Mouse (Mus musculus): ENCODE measurements around the gene Slc24a3. TPM values are rescaled to one million over a fixed set of nuclear protein-coding genes. Genes with fewer than 3 reads are reported as not detected.
A peak's percentile ranks its signal among the peaks of the same experiment; 100 is the strongest.

The Slc24a3 gene
- polyA plus RNA-seq, 1 experiment from 2014 or later = 3.8 TPM

DNA sequence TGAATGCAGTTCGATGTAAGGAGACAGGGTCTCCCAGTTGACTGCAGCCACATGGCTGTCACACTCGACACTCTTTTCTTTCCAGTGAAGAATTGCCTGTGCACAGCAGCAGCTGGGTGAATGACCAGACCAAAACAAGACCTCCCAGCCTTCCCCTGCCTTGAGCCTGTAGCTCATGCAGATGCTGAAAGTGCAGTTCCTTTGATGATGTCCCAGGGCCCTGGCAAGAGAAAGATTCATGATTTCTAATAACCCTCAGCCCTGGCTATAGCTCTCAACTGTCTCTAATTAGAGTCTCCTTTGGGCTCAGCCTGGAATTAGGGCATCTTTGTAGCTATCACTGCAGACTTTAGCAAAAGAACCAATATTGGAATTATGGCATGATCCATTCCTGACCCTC, 312.1 kb downstream of the Slc24a3 start:
- Histone ChIP-seq H3K27me3 (ENCODE audit: control insufficient read depth, insufficient read depth, low read length) (no peaks in the 10 kb centered on the region), H3K27ac (replicated peaks in 1 of 2; ENCODE audit: control insufficient read depth in 1 of 2, insufficient read depth in 1 of 2, low read depth in 2 of 2, low read length in 2 of 2) (no peak overlapping the region), H3K4me1 (ENCODE audit: control insufficient read depth in 2 of 2, insufficient read depth in 2 of 2, low read length in 2 of 2) (no peaks in the 10 kb centered on the region), H3K4me2 (ENCODE audit: low read length) (no peak overlapping the region), H3K9ac (ENCODE audit: low read length) (no peak overlapping the region), H3K36me3 (ENCODE audit: control insufficient read depth, insufficient read depth, low read length) (no peaks in the 10 kb centered on the region), H3K9me3 (ENCODE audit: control insufficient read depth, low read length) (no peaks in the 10 kb centered on the region), H3K4me3 (ENCODE audit: control insufficient read depth in 1 of 2, insufficient read depth in 1 of 2, low read depth in 1 of 2, low read length in 2 of 2) (no peak overlapping the region)
- ATAC-seq (ENCODE audit: insufficient number of reproducible peaks, insufficient read depth, low FRiP score, low read depth) = no peak
- WGBS = 78% methylated on average over 2 of the region's 2 CpGs

DNA sequence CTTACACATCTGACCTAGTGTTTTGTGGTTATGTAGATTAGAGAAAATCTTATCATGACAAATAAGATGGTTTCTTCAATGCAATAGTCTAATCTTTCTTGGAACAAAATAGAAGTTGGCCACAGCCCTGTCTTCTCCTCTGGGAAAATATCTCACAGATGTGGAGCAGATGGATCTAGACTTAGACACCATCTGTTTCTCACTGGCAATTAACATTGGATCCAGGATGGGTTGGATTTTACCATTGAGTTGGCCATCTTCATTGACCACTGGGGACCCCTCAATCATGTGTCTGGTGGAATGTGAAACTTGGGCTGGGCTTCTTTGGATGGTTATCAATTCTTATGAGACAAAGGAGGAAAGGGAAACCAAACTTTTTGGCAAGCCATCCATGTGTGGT, 332.7 kb downstream of the Slc24a3 start:
- Histone ChIP-seq H3K4me2 (ENCODE audit: low read length) (no peak overlapping the region), H3K9me3 (ENCODE audit: control insufficient read depth, low read length) (no peaks in the 10 kb centered on the region), H3K36me3 (ENCODE audit: control insufficient read depth, insufficient read depth, low read length) (no peaks in the 10 kb centered on the region), H3K9ac (ENCODE audit: low read length) (no peak overlapping the region), H3K27me3 (ENCODE audit: control insufficient read depth, insufficient read depth, low read length) (no peaks in the 10 kb centered on the region), H3K4me3 (ENCODE audit: control insufficient read depth in 1 of 2, insufficient read depth in 1 of 2, low read depth in 1 of 2, low read length in 2 of 2) (no peak overlapping the region), H3K4me1 (ENCODE audit: control insufficient read depth in 2 of 2, insufficient read depth in 2 of 2, low read length in 2 of 2) (no peaks in the 10 kb centered on the region), H3K27ac (replicated peaks in 1 of 2; ENCODE audit: control insufficient read depth in 1 of 2, insufficient read depth in 1 of 2, low read depth in 2 of 2, low read length in 2 of 2) (no peak overlapping the region)
- no peak for ATAC-seq (ENCODE audit: insufficient number of reproducible peaks, insufficient read depth, low FRiP score, low read depth)

DNA sequence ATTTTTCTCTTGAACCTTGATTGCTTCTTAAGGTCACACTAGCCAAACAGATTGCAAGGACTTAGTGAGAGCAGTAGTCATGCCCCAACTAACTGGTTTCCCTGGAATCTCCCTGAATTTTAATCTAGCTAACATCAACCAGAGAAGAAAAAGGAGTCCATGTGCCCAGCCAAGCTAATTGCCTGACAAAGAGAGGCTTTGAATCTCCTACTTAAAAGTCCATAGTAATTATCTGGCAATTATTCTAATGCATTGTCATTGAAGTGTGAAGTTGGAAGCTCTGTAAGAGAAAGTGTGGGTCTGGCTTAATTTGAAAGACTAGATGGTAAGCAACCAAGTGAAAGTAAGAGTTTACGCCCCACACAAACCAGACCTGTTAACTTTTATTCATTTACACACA, 333.9 kb downstream of the Slc24a3 start:
- H3K9ac ChIP-seq (ENCODE audit: low read length) = no peak overlapping the region
- ATAC-seq (ENCODE audit: insufficient number of reproducible peaks, insufficient read depth, low FRiP score, low read depth) = no peak
- H3K36me3 ChIP-seq (ENCODE audit: control insufficient read depth, insufficient read depth, low read length) = no peaks in the 10 kb centered on the region
- H3K9me3 ChIP-seq (ENCODE audit: control insufficient read depth, low read length) = no peaks in the 10 kb centered on the region
- H3K27me3 ChIP-seq (ENCODE audit: control insufficient read depth, insufficient read depth, low read length) = no peaks in the 10 kb centered on the region
- H3K4me3 ChIP-seq (ENCODE audit: control insufficient read depth in 1 of 2, insufficient read depth in 1 of 2, low read depth in 1 of 2, low read length in 2 of 2) = no peak overlapping the region
- 92% methylated on average over 1 of the region's 1 CpGs for WGBS
- no peak overlapping the region for H3K27ac ChIP-seq (replicated peaks in 1 of 2; ENCODE audit: control insufficient read depth in 1 of 2, insufficient read depth in 1 of 2, low read depth in 2 of 2, low read length in 2 of 2)
- no peaks in the 10 kb centered on the region for H3K4me1 ChIP-seq (ENCODE audit: control insufficient read depth in 2 of 2, insufficient read depth in 2 of 2, low read length in 2 of 2)
- no peak overlapping the region for H3K4me2 ChIP-seq (ENCODE audit: low read length)

DNA sequence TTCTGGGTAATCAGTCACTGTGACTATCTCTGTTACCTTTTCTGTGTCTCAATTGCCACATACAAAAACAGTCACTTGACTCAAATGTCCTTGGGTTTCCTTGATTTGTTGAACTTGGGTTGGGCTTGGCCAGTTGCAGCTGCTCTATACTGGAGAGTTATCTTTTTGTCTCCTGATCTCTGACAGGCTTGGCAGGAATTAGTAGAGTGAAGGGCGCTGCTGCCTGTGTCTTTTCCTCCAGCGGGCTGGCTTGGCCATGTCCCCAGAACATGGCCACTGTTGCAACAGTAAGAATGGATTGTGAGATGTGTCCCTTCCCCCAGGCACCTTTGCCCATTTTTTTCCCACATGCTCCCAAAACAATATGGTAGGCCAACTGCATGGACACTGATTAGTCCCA, 340.1 kb downstream of the Slc24a3 start:
- H3K4me3 ChIP-seq (ENCODE audit: control insufficient read depth in 1 of 2, insufficient read depth in 1 of 2, low read depth in 1 of 2, low read length in 2 of 2) = no peak overlapping the region
- 54% methylated on average over 2 of the region's 2 CpGs for WGBS
- H3K4me2 ChIP-seq (ENCODE audit: low read length) = no peak overlapping the region
- no peaks in the 10 kb centered on the region for H3K9me3 ChIP-seq (ENCODE audit: control insufficient read depth, low read length)
- H3K36me3 ChIP-seq (ENCODE audit: control insufficient read depth, insufficient read depth, low read length) = no peaks in the 10 kb centered on the region
- H3K9ac ChIP-seq (ENCODE audit: low read length) = no peak overlapping the region
- no peak overlapping the region for H3K27ac ChIP-seq (replicated peaks in 1 of 2; ENCODE audit: control insufficient read depth in 1 of 2, insufficient read depth in 1 of 2, low read depth in 2 of 2, low read length in 2 of 2)
- H3K27me3 ChIP-seq (ENCODE audit: control insufficient read depth, insufficient read depth, low read length) = no peaks in the 10 kb centered on the region
- peaks cover 7 to 9% of the 10 kb centered on the region in 2 experiments; a peak in 3 of 4 replicates for H3K4me1 ChIP-seq (ENCODE audit: control insufficient read depth in 2 of 2, insufficient read depth in 2 of 2, low read length in 2 of 2)
- no peak for ATAC-seq (ENCODE audit: insufficient number of reproducible peaks, insufficient read depth, low FRiP score, low read depth)

DNA sequence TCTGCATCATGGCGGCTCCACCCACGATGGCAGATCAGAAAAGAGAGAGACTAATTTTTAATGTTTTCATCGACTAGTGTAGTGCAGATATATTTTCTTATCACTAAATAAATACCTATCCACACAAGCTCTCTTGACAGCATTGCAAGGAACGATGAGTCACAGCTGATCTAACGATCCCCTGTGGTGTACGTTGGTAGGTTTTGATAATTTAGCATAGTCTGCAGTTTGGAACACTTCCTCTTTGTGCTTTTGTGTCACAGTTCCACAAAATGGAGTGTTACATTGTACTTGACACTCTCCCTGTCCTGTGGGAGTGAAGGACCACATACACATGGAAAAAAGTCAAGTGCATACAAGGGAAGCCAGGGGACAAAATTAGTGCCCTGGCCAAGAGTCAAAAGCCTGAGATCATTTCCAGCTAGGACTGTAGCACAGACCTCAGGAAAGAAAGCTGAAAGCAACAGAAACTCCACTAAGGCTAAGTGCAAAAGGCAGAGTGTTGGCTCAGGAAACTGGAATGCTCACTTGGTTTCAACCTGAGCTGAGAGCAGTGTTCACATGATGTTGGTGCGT, 343.2 kb downstream of the Slc24a3 start:
- ATAC-seq (ENCODE audit: insufficient number of reproducible peaks, insufficient read depth, low FRiP score, low read depth) = no peak
- no peak overlapping the region for H3K9ac ChIP-seq (ENCODE audit: low read length)
- WGBS = 62% methylated on average over 7 of the region's 7 CpGs
- no peaks in the 10 kb centered on the region for H3K36me3 ChIP-seq (ENCODE audit: control insufficient read depth, insufficient read depth, low read length)
- no peak overlapping the region for H3K4me3 ChIP-seq (ENCODE audit: control insufficient read depth in 1 of 2, insufficient read depth in 1 of 2, low read depth in 1 of 2, low read length in 2 of 2)
- no peaks in the 10 kb centered on the region for H3K27me3 ChIP-seq (ENCODE audit: control insufficient read depth, insufficient read depth, low read length)
- no peaks in the 10 kb centered on the region for H3K9me3 ChIP-seq (ENCODE audit: control insufficient read depth, low read length)
- no peak overlapping the region for H3K4me2 ChIP-seq (ENCODE audit: low read length)
- peaks cover 7 to 9% of the 10 kb centered on the region in 2 experiments; a peak in 3 of 4 replicates for H3K4me1 ChIP-seq (ENCODE audit: control insufficient read depth in 2 of 2, insufficient read depth in 2 of 2, low read length in 2 of 2)
- H3K27ac ChIP-seq (replicated peaks in 1 of 2; ENCODE audit: control insufficient read depth in 1 of 2, insufficient read depth in 1 of 2, low read depth in 2 of 2, low read length in 2 of 2) = peak overlapping the region in 1 of 2 experiments; percentile 16; a peak in 2 of 4 replicates

DNA sequence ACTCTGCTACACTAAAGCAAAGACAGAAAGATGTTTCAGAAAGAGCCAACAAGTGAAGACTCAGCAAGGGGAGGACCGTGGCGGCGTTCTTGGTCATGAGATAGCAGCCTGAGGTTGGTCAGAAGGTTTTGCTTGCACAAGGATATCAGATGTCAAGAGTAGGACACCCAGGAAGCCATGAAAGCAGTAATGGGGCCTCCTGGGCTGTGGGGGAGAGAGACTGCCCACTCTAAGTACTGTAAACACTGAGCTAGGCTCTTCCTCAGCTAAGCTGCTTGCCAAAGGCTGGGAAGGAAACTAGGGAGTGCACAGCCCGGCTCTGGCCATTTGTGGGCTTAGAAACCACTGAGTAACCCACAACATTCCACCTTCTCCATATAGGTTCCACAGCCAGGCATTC, 348.4 kb downstream of the Slc24a3 start:
- no peak overlapping the region for H3K4me2 ChIP-seq (ENCODE audit: low read length)
- WGBS = 76% methylated on average over 4 of the region's 4 CpGs
- H3K27me3 ChIP-seq (ENCODE audit: control insufficient read depth, insufficient read depth, low read length) = peaks cover 5% of the 10 kb centered on the region; the same call in 1 of the 2 replicates
- no peaks in the 10 kb centered on the region for H3K9me3 ChIP-seq (ENCODE audit: control insufficient read depth, low read length)
- ATAC-seq (ENCODE audit: insufficient number of reproducible peaks, insufficient read depth, low FRiP score, low read depth) = no peak
- no peak overlapping the region for H3K9ac ChIP-seq (ENCODE audit: low read length)
- no peak overlapping the region for H3K27ac ChIP-seq (replicated peaks in 1 of 2; ENCODE audit: control insufficient read depth in 1 of 2, insufficient read depth in 1 of 2, low read depth in 2 of 2, low read length in 2 of 2)
- no peaks in the 10 kb centered on the region for H3K36me3 ChIP-seq (ENCODE audit: control insufficient read depth, insufficient read depth, low read length)
- H3K4me1 ChIP-seq (ENCODE audit: control insufficient read depth in 2 of 2, insufficient read depth in 2 of 2, low read length in 2 of 2) = peaks cover 4 to 5% of the 10 kb centered on the region in 2 experiments; a peak in 3 of 4 replicates
- H3K4me3 ChIP-seq (ENCODE audit: control insufficient read depth in 1 of 2, insufficient read depth in 1 of 2, low read depth in 1 of 2, low read length in 2 of 2) = no peak overlapping the region

DNA sequence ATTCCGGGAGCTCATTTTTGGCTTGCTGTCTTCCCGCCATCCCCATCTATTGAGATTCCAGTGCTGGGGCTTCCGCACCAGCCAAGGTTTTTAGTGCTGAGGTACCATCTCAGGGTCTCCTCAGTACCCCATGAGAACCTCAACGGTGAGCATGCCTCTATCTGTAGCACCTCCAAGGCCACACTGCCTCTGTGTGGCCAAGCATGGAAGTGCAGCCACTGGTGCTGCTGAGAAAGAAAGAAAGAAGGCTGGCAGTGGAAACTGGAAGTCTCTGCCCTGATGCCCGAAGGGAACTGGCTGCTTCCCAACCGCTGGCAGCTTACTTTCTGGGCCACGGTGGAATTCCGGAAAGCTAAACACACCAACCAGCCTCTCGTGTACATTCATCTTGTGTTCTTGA, 349.8 kb downstream of the Slc24a3 start:
- 47% methylated on average over 9 of the region's 9 CpGs for WGBS
- H3K4me3 ChIP-seq (ENCODE audit: control insufficient read depth in 1 of 2, insufficient read depth in 1 of 2, low read depth in 1 of 2, low read length in 2 of 2) = no peak overlapping the region
- no peaks in the 10 kb centered on the region for H3K36me3 ChIP-seq (ENCODE audit: control insufficient read depth, insufficient read depth, low read length)
- H3K9me3 ChIP-seq (ENCODE audit: control insufficient read depth, low read length) = no peaks in the 10 kb centered on the region
- ATAC-seq (ENCODE audit: insufficient number of reproducible peaks, insufficient read depth, low FRiP score, low read depth) = no peak
- H3K4me2 ChIP-seq (ENCODE audit: low read length) = no peak overlapping the region
- no peaks in the 10 kb centered on the region for H3K4me1 ChIP-seq (ENCODE audit: control insufficient read depth in 2 of 2, insufficient read depth in 2 of 2, low read length in 2 of 2)
- H3K27me3 ChIP-seq (ENCODE audit: control insufficient read depth, insufficient read depth, low read length) = peaks cover 5% of the 10 kb centered on the region; the same call in 1 of the 2 replicates
- H3K9ac ChIP-seq (ENCODE audit: low read length) = no peak overlapping the region
- no peak overlapping the region for H3K27ac ChIP-seq (replicated peaks in 1 of 2; ENCODE audit: control insufficient read depth in 1 of 2, insufficient read depth in 1 of 2, low read depth in 2 of 2, low read length in 2 of 2)

DNA sequence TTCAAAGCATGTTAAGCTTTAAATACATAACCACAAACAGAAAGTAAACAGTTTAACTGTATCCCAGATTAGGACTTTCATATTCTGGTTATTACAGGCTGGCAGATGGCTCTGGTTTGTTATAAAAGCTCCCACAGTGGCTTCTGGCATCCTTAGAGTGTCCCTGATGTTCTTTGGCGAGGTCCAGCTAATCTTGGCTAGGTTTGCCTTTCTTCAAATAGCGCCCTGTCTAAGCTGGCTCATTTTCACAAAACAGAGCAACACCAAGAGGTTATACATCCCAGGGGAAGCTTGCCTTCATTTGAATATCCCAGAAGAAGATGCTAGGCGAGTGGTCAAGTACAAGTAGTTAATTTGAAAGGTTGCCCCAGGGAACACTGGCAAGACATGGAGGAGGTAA, 354.5 kb downstream of the Slc24a3 start:
- no peak overlapping the region for H3K4me2 ChIP-seq (ENCODE audit: low read length)
- no peak overlapping the region for H3K27ac ChIP-seq (replicated peaks in 1 of 2; ENCODE audit: control insufficient read depth in 1 of 2, insufficient read depth in 1 of 2, low read depth in 2 of 2, low read length in 2 of 2)
- no peaks in the 10 kb centered on the region for H3K4me1 ChIP-seq (ENCODE audit: control insufficient read depth in 2 of 2, insufficient read depth in 2 of 2, low read length in 2 of 2)
- WGBS = 70% methylated on average over 3 of the region's 3 CpGs
- no peaks in the 10 kb centered on the region for H3K36me3 ChIP-seq (ENCODE audit: control insufficient read depth, insufficient read depth, low read length)
- no peak overlapping the region for H3K4me3 ChIP-seq (ENCODE audit: control insufficient read depth in 1 of 2, insufficient read depth in 1 of 2, low read depth in 1 of 2, low read length in 2 of 2)
- no peaks in the 10 kb centered on the region for H3K9me3 ChIP-seq (ENCODE audit: control insufficient read depth, low read length)
- H3K9ac ChIP-seq (ENCODE audit: low read length) = no peak overlapping the region
- H3K27me3 ChIP-seq (ENCODE audit: control insufficient read depth, insufficient read depth, low read length) = peaks cover 5% of the 10 kb centered on the region; the same call in 1 of the 2 replicates
- no peak for ATAC-seq (ENCODE audit: insufficient number of reproducible peaks, insufficient read depth, low FRiP score, low read depth)

Data from heart, embryonic 14.5 days (tissue).